Mouse (Mus musculus) hindbrain, embryonic 11.5 days (tissue): Measurements from ENCODE around the gene Kmt2b. TPM values are rescaled to one million over a fixed set of nuclear protein-coding genes. Genes with fewer than 3 reads are reported as not detected.
A peak's percentile ranks its signal among the peaks of the same experiment; 100 is the strongest.

ENCODE experiments used
- ATAC-seq: fragments of 200-750 bp; cut with Nextera tagmentation; 2 replicates; pipeline ENCODE4 v1.8.0; 2017; ENCODE audit warnings: mild to moderate bottlenecking, moderate TSS enrichment, moderate library complexity; ENCODE audit not compliant: low FRiP score
- DNase-seq: peaks from one replicate; pipeline ENCODE4 v3.0.0-alpha.2; 2015; ENCODE audit warnings: low spot score
- H3K27ac ChIP-seq: fragments of 300-500 bp; sonication (generic); 2 replicates; pipeline ENCODE4 v1.5.1; 2014; ENCODE audit warnings: mild to moderate bottlenecking, low read depth, low read length
- H3K27me3 ChIP-seq: fragments of 300-500 bp; sonication (generic); 2 replicates; pipeline ENCODE4 v1.6.1; 2014; ENCODE audit warnings: mild to moderate bottlenecking, low read length, moderate library complexity, mixed read lengths; ENCODE audit not compliant: control insufficient read depth, insufficient read depth
- H3K36me3 ChIP-seq: fragments of 300-500 bp; sonication (generic); 2 replicates; pipeline ENCODE4 v1.6.1; 2014; ENCODE audit warnings: mild to moderate bottlenecking, low read length, moderate library complexity, mixed read lengths; ENCODE audit not compliant: control insufficient read depth, insufficient read depth
- H3K4me1 ChIP-seq: fragments of 300-500 bp; sonication (generic); replicated peaks from 2 replicates; pipeline ENCODE4 v1.6.1; 2014; ENCODE audit warnings: low read length, mixed read lengths; ENCODE audit not compliant: control insufficient read depth, insufficient read depth
- H3K4me2 ChIP-seq: fragments of 300-500 bp; sonication (generic); replicated peaks from 2 replicates; pipeline ENCODE4 v1.6.1; 2014; ENCODE audit warnings: mild to moderate bottlenecking, low read depth, low read length
- H3K4me3 ChIP-seq: fragments of 300-500 bp; sonication (generic); 2 replicates; pipeline ENCODE4 v1.5.1; 2014; ENCODE audit warnings: low read depth, low read length
- H3K9ac ChIP-seq: fragments of 300-500 bp; sonication (generic); 2 replicates; pipeline ENCODE4 v1.6.1; 2014; ENCODE audit warnings: low read depth, low read length
- H3K9me3 ChIP-seq: fragments of 300-500 bp; sonication (generic); 2 replicates; pipeline ENCODE4 v1.6.1; 2016; ENCODE audit warnings: low read length; ENCODE audit not compliant: control insufficient read depth
- WGBS: fragments of 180-500 bp; shearing (Covaris S2); extraction: QIAGEN DNeasy Blood & Tissue Kit; methylation state at CpG from one replicate; pipeline ENCODE4 v1.1.7; 2014; 5-methylcytosine and 5-hydroxymethylcytosine counted together
- polyA plus RNA-seq: library from polyadenylated mRNA; unstranded; fragments of >200 nt; fragmentation: Nextera tagmentation; extraction: Ambion mirVana; gene quantifications from 2 replicates; pipeline ENCODE4 v1.2.1, GENCODE M21; 2014

The Kmt2b gene
- polyA plus RNA-seq, 1 experiment from 2014 or later: 13.2 TPM

- Histone ChIP-seq H3K9ac (no peak overlapping the region), H3K27ac (no peak overlapping the region), H3K4me1 (no peaks in the 10 kb centered on the region), H3K9me3 (no peaks in the 10 kb centered on the region), H3K27me3 (no peaks in the 10 kb centered on the region), H3K4me3 (no peak overlapping the region), H3K4me2 (no peak overlapping the region), H3K36me3 (peaks cover 18% of the 10 kb centered on the region)
- 84% methylated on average over 3 of the region's 3 CpGs for WGBS
- peak; percentile 52 for DNase-seq
- ATAC-seq: no peak
Observed at GRCm38 (mm10) chr7:30619202-30619601, 30.7 kb upstream of the Kmt2b start.

DNA sequence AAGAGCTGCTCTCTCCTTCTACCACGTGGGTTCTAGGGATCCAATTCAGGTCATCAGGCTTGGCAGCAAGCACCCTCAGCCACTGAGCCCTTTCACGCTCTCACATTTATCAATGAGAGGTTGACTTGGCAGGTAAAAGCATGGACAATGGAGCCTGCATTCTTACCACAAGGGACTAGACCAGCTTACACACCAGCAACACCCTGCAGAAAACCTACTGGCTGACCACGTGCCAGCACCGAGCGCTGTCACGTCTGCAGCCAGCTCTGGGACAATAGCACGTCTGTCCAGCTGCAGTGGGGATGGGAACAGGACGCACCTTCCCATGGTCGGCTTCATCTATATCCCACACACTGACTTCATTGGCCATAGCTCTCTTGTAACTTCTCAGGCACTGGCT lies 30.1 kb upstream of the Kmt2b start:
- H3K4me1 ChIP-seq: no peaks in the 10 kb centered on the region
- ATAC-seq (no peak), DNase-seq (no peak)
- H3K27ac ChIP-seq: no peak overlapping the region
- no peak overlapping the region for H3K4me2 ChIP-seq
- H3K27me3 ChIP-seq: no peaks in the 10 kb centered on the region
- 90% methylated on average over 9 of the region's 9 CpGs for WGBS
- H3K4me3 ChIP-seq: no peak overlapping the region
- H3K9ac ChIP-seq: no peak overlapping the region
- H3K9me3 ChIP-seq: no peaks in the 10 kb centered on the region
- peaks cover 18% of the 10 kb centered on the region for H3K36me3 ChIP-seq

- WGBS: 61% methylated on average over 5 of the region's 5 CpGs
- Histone ChIP-seq H3K4me2 (no peak overlapping the region), H3K27ac (no peak overlapping the region), H3K27me3 (no peaks in the 10 kb centered on the region), H3K9me3 (no peaks in the 10 kb centered on the region), H3K4me1 (no peaks in the 10 kb centered on the region), H3K36me3 (peaks cover 10% of the 10 kb centered on the region), H3K4me3 (no peak overlapping the region), H3K9ac (no peak overlapping the region)
- ATAC-seq (no peak), DNase-seq (no peak)
Observed at GRCm38 (mm10) chr7:30615049-30615760, 26.7 kb upstream of the Kmt2b start.

GRCm38 (mm10) chr7:30614454-30614853 lies 25.9 kb upstream of the Kmt2b start:
- Histone ChIP-seq H3K36me3 (peaks cover 10% of the 10 kb centered on the region), H3K9ac (no peak overlapping the region), H3K27ac (no peak overlapping the region), H3K9me3 (no peaks in the 10 kb centered on the region), H3K27me3 (no peaks in the 10 kb centered on the region), H3K4me1 (no peaks in the 10 kb centered on the region), H3K4me3 (no peak overlapping the region), H3K4me2 (no peak overlapping the region)
- ATAC-seq (no peak), DNase-seq (no peak)
- 87% methylated on average over 2 of the region's 2 CpGs for WGBS

GRCm38 (mm10) chr7:30613529-30614112 lies 25.1 kb upstream of the Kmt2b start:
- peak; percentile 27; the same call in 1 of the 2 replicates for ATAC-seq
- H3K36me3 ChIP-seq: peaks cover 6% of the 10 kb centered on the region
- H3K27ac ChIP-seq: no peak overlapping the region
- WGBS: 24% methylated on average over 14 of the region's 14 CpGs
- DNase-seq: peak; percentile 79
- no peak overlapping the region for H3K4me3 ChIP-seq
- H3K9me3 ChIP-seq: no peaks in the 10 kb centered on the region
- no peak overlapping the region for H3K4me2 ChIP-seq
- no peaks in the 10 kb centered on the region for H3K4me1 ChIP-seq
- H3K27me3 ChIP-seq: no peaks in the 10 kb centered on the region
- H3K9ac ChIP-seq: no peak overlapping the region

- H3K9ac ChIP-seq: no peak within 1 kb of the TSS
- H3K4me3 ChIP-seq: no peak within 1 kb of the TSS
- H3K4me1 ChIP-seq: no peaks in the 10 kb centered on the region
- no peaks in the 10 kb centered on the region for H3K27me3 ChIP-seq
- H3K9me3 ChIP-seq: no peaks in the 10 kb centered on the region
- ATAC-seq: 0 out of 2 replicates have a peak, but pooled peaks have one; percentile 30
- no peak within 1 kb of the TSS for H3K4me2 ChIP-seq
- peaks cover 4% of the 10 kb centered on the region; the same call in 1 of the 2 replicates for H3K36me3 ChIP-seq
- no peak within 1 kb of the TSS for H3K27ac ChIP-seq
- 84% methylated on average over 8 of the region's 8 CpGs for WGBS
- DNase-seq: no peak
Observed at GRCm38 (mm10) chr7:30612654-30613402, 24.3 kb upstream of the Kmt2b start, which contains the start of gene Upk1a. Gene Upk1a (minus strand): TSS chr7:30612847.

DNA sequence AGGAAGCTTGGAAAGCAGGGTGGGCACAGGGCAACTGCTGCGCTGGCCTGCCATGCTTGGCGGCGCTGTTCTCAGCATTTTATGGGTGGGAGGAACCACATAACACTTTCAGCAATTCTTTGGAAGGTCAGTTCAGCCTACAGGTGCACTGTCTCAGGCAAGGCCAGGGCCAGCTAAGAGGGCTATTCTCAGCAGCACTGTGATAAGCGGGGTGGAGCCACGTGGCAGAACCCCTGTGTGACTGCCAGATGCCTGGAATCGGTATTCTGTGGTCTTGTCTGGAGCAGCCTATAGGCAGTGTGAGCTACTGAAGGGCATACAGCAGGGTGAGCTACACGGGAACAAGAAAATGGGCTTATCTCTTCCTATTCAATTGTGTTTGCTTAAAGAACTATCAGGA lies 21.5 kb upstream of the Kmt2b start:
- no peak for ATAC-seq
- no peak overlapping the region for H3K9ac ChIP-seq
- no peaks in the 10 kb centered on the region for H3K36me3 ChIP-seq
- DNase-seq: no peak
- H3K4me3 ChIP-seq: no peak overlapping the region
- no peaks in the 10 kb centered on the region for H3K27me3 ChIP-seq
- no peak overlapping the region for H3K4me2 ChIP-seq
- H3K27ac ChIP-seq: no peak overlapping the region
- H3K4me1 ChIP-seq: no peaks in the 10 kb centered on the region
- WGBS: 58% methylated on average over 7 of the region's 7 CpGs
- H3K9me3 ChIP-seq: no peaks in the 10 kb centered on the region

DNA sequence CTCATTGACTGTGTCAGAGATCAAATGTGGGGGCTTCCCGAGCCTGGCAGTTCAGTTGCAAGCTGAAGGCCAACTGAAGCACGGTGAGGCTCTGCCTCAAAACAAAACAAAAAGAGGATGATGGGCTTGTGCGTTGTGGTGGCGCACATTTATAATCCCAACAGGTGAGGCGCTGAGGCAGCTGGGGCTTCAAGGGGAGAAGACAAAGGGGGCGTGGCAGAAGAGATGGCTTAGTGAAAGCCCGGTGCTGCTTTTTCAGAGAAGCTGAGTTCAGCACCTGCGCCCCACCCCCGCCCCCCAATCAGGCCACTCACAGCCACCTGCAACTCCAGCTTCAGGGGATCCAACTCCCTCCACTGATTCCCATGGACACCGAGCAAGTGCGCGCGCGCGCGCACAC lies 19.9 kb upstream of the Kmt2b start:
- H3K36me3 ChIP-seq: no peaks in the 10 kb centered on the region
- no peak overlapping the region for H3K9ac ChIP-seq
- DNase-seq (no peak), ATAC-seq (no peak)
- no peak overlapping the region for H3K4me2 ChIP-seq
- H3K4me1 ChIP-seq: no peaks in the 10 kb centered on the region
- H3K4me3 ChIP-seq: no peak overlapping the region
- H3K9me3 ChIP-seq: no peaks in the 10 kb centered on the region
- H3K27ac ChIP-seq: no peak overlapping the region
- WGBS: 45% methylated on average over 16 of the region's 16 CpGs
- H3K27me3 ChIP-seq: no peaks in the 10 kb centered on the region
